8 mouse cellular contexts compared by ENCODE assay signal in the genomic region with DNA sequence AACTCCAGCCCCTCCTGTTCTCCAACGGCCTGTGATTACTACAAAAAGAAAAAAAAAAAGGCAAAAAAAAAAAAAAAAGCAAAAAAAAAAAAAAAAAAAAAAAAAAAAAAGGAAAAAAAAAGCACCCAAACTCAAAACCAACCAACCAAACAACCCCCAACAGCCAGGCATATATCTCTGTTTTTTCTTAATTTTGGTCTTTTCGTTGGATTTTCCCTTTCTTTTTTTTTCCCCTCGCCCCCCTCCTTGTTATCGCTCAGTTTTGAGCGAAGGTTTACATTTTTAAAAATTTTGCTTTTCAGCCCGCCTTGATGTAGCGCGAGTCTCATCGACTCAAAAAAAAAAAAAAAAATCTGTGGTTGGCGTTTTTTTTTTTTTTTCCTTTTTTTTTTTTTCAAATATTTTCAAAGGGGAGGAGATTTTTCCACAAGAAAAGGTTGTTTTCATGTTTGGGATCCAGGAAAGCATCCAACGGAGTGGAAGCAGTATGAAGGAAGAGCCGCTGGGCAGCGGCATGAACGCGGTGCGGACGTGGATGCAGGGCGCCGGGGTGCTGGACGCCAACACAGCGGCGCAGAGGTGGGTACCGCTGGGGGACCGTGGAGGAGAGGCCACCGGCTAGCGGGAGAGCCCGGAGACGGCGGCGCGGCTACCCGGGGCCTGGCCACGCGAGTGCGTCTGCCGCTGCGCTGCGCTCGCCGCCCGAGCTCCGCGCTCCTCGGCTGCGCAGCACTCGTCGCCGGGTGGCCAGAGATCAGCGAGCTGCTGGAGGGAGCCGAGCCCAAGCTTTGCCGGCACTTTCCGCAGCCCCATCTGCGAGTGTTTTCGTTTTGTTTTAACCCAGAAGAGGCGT. TPM values are rescaled to one million over a fixed set of nuclear protein-coding genes. Genes with fewer than 3 reads are reported as not detected.
DNase-seq lines count a peak whose midpoint lies in the region; ATAC-seq and TF ChIP-seq lines count a peak whose summit lies in the region.

No protein-coding gene starts in this region.

- no peaks in the 10 kb centered on the region for H3K9me3 ChIP-seq in embryonic facial prominence, embryonic 10.5 days
- peaks cover 3% of the 10 kb centered on the region; the same call in 1 of the 2 replicates for H3K9me3 ChIP-seq in heart, embryonic 12.5 days (replicated peaks)
- H3K9me3 ChIP-seq in kidney, postnatal 0 days (replicated peaks; ENCODE audit: low read length) = no peaks in the 10 kb centered on the region

- H3K36me3 ChIP-seq in embryonic facial prominence, embryonic 10.5 days (replicated peaks) = no peaks in the 10 kb centered on the region
- peaks cover 4% of the 10 kb centered on the region; the same call in 1 of the 2 replicates for H3K36me3 ChIP-seq in heart, embryonic 12.5 days
- no peaks in the 10 kb centered on the region for H3K36me3 ChIP-seq in kidney, postnatal 0 days (ENCODE audit: insufficient read depth, low read length)
- no peaks in the 10 kb centered on the region for H3K36me3 ChIP-seq in small intestine, adult 2 months (ENCODE audit: control insufficient read depth, insufficient read depth, low read length)

- H3K4me3 ChIP-seq in embryonic facial prominence, embryonic 10.5 days = peak overlapping the region; percentile 72
- peak overlapping the region; percentile 62 for H3K4me3 ChIP-seq in heart, embryonic 12.5 days
- peak overlapping the region; percentile 72 for H3K4me3 ChIP-seq in kidney, postnatal 0 days (replicated peaks; ENCODE audit: low read depth, low read length)
- peak overlapping the region; percentile 71 for H3K4me3 ChIP-seq in small intestine, adult 2 months (ENCODE audit: low read depth, low read length)

- TF ChIP-seq CTCF in kidney, postnatal 0 days (IDR thresholded peaks at IDR 0.05; ENCODE audit: low read depth) = no peak
- no peak for TF ChIP-seq CTCF in small intestine, adult 2 months (IDR thresholded peaks at IDR 0.05; ENCODE audit: extremely low read depth, insufficient read length, insufficient replicate concordance, low read depth, low read length)

- H3K27ac ChIP-seq in embryonic facial prominence, embryonic 10.5 days (replicated peaks) = peak overlapping the region; percentile 89
- H3K27ac ChIP-seq in heart, embryonic 12.5 days (ENCODE audit: poor library complexity, severe bottlenecking) = peak overlapping the region; percentile 84
- peak overlapping the region; percentile 81 for H3K27ac ChIP-seq in kidney, postnatal 0 days
- no peak overlapping the region; the same call in 1 of the 2 replicates for H3K27ac ChIP-seq in small intestine, adult 2 months (ENCODE audit: insufficient read depth, low read depth, low read length)

- peaks cover 81% of the 10 kb centered on the region for H3K27me3 ChIP-seq in embryonic facial prominence, embryonic 10.5 days (replicated peaks; ENCODE audit: low read depth, poor library complexity, severe bottlenecking)
- peaks cover 56% of the 10 kb centered on the region for H3K27me3 ChIP-seq in heart, embryonic 12.5 days (replicated peaks)
- H3K27me3 ChIP-seq in kidney, postnatal 0 days (ENCODE audit: insufficient read depth, low read length) = peaks cover 14% of the 10 kb centered on the region
- H3K27me3 ChIP-seq in small intestine, adult 2 months (ENCODE audit: control insufficient read depth, insufficient read depth, low read length) = peaks cover 53% of the 10 kb centered on the region

- H3K9ac ChIP-seq in heart, embryonic 12.5 days = peak overlapping the region; percentile 77
- H3K9ac ChIP-seq in kidney, postnatal 0 days (ENCODE audit: low read depth, low read length) = peak overlapping the region; percentile 74

- ATAC-seq in heart, embryonic 12.5 days (ENCODE audit: insufficient number of reproducible peaks, low FRiP score) = no peak
- ATAC-seq in kidney, postnatal 0 days (replicated peaks; ENCODE audit: low FRiP score, low read depth) = no peak; the same call in 1 of the 2 replicates

- peak overlapping the region; percentile 80 for H3K4me2 ChIP-seq in heart, embryonic 12.5 days
- H3K4me2 ChIP-seq in kidney, postnatal 0 days (ENCODE audit: low read length) = peak overlapping the region; percentile 72

- peak; percentile 67 to 72 for DNase-seq in B cell, adult 2 months
- DNase-seq in adipocyte (ENCODE audit: low spot score) = peak; percentile 72
- DNase-seq in embryonic facial prominence, embryonic 10.5 days (ENCODE audit: low spot score) = peak; percentile 80
- peak; percentile 65 for DNase-seq in kidney, postnatal 0 days (ENCODE audit: low spot score)
- peak; percentile 45 for DNase-seq in lung, postnatal 14 days
- DNase-seq in layer of hippocampus, postnatal 14 days (ENCODE audit: low spot score in 2 of 2) = no peak

- under 1% methylated on average over 55 of the region's 55 CpGs for WGBS in embryonic facial prominence, embryonic 10.5 days
- under 1% methylated on average over 55 of the region's 55 CpGs for WGBS in heart, embryonic 12.5 days
- WGBS in kidney, postnatal 0 days = under 1% methylated on average over 53 of the region's 55 CpGs
- WGBS in small intestine, adult 2 months = 3% methylated on average over 51 of the region's 55 CpGs

- TF ChIP-seq POLR2A in small intestine, adult 2 months (IDR thresholded peaks at IDR 0.05; ENCODE audit: low read depth, low read length) = no peak

- peaks cover 62% of the 10 kb centered on the region for H3K4me1 ChIP-seq in embryonic facial prominence, embryonic 10.5 days
- H3K4me1 ChIP-seq in heart, embryonic 12.5 days (replicated peaks) = peaks cover 21% of the 10 kb centered on the region
- H3K4me1 ChIP-seq in kidney, postnatal 0 days (replicated peaks; ENCODE audit: insufficient read depth, low read length) = peaks cover 12% of the 10 kb centered on the region; the same call in 1 of the 2 replicates
- 0 out of 2 replicates have a peak, but pooled peaks cover 2% of the 10 kb centered on the region for H3K4me1 ChIP-seq in small intestine, adult 2 months (ENCODE audit: control insufficient read depth, insufficient read depth, insufficient read length, low read length)

RNA-seq across cellular contexts. Expression of a gene that starts 0.8 kb away (rescaled TPM):
- polyA plus RNA-seq in embryonic facial prominence, embryonic 10.5 days (2016; fragmentation: Nextera tagmentation; extraction: Ambion mirVana) = 38.5 and 41.9 TPM in 2 replicates
- 13.9 and 15.6 TPM in 2 replicates for polyA plus RNA-seq in heart, embryonic 12.5 days (2016; fragmentation: Nextera tagmentation; extraction: Ambion mirVana)
- polyA plus RNA-seq in kidney, postnatal 0 days (2015; fragmentation: Nextera tagmentation; extraction: Ambion mirVana) = 18.5 and 19.6 TPM in 2 replicates
- 1.5 and 2.5 TPM in 2 replicates for polyA plus RNA-seq in small intestine, adult 2 months (2012; rRNA removed)
- 1 to 10 TPM; 4.8 to 6.1 TPM for total RNA-seq in layer of hippocampus, postnatal 14 days (2021)

Comparison
In these comparisons a context has a peak if more than half of its experiments do, and no peak if none do; other contexts are left out.
1. DNase-seq: peak in B cell, adult 2 months (2 of 2), adipocyte (single experiment), embryonic facial prominence, embryonic 10.5 days (single experiment), kidney, postnatal 0 days (single experiment) and lung, postnatal 14 days (single experiment); none in layer of hippocampus, postnatal 14 days (0 of 2).
2. Peak in every context shown above with its lines, with median percentiles within 50 percentile points of each other: H3K4me3 ChIP-seq.